Mouse (Mus musculus) subcutaneous adipose tissue, adult 2 months (tissue): ENCODE data around the gene Gapdh. TPM values are rescaled to one million over a fixed set of nuclear protein-coding genes. Genes with fewer than 3 reads are reported as not detected.

ENCODE experiments used
- polyA plus RNA-seq: library from polyadenylated mRNA; depleted of rRNA; stranded (reverse); fragments of >200 nt; gene quantifications from 2 replicates; pipeline ENCODE4 v1.2.3, GENCODE M21; 2012; ENCODE audit warnings: low replicate concordance; rRNA removed

The Gapdh gene
- 4,033 and 4,268 TPM in 2 replicates for polyA plus RNA-seq

DNA sequence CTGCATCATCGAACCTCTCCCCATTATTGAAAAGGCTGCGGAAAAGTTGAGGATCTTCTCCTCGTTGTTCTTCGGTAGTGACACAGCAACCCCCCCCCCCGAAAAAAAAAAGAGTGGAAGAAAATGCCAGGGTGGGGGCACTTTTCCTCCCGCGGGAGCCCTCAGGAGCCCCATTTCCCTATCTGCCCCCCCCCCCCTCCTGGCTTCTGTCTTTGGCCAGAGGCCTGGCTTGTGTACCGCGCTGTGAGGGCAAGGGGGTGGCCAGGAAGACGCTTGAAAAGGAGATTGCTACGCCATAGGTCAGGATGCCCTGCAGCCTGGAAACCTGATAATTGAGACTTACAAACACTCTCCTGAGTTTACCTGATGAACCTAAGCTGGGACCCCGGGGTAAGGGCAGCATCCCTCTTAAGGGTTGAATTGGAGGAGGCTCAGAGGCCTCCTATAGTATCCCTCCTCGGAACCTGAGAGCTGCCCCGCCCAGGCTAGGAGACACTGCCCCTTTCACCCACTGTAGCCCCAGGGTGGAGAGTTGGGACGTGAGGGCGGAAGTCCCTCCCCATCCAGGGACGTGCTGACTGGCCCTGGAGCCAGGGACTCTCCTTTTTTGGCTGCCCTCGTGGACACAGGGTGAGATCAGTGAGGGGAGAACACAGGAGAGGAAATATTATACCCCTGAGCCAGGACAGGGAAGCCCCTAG, at the start of gene Gapdh:
Gapdh (minus strand) TSS at position 417 of the 701 bp plus-strand sequence.

GRCm38 (mm10) chr6:125215148-125215954, 49.1 kb upstream of the Gapdh start, which contains the start of gene Vamp1:
Gene Vamp1 (plus strand): TSS chr6:125215551.

DNA sequence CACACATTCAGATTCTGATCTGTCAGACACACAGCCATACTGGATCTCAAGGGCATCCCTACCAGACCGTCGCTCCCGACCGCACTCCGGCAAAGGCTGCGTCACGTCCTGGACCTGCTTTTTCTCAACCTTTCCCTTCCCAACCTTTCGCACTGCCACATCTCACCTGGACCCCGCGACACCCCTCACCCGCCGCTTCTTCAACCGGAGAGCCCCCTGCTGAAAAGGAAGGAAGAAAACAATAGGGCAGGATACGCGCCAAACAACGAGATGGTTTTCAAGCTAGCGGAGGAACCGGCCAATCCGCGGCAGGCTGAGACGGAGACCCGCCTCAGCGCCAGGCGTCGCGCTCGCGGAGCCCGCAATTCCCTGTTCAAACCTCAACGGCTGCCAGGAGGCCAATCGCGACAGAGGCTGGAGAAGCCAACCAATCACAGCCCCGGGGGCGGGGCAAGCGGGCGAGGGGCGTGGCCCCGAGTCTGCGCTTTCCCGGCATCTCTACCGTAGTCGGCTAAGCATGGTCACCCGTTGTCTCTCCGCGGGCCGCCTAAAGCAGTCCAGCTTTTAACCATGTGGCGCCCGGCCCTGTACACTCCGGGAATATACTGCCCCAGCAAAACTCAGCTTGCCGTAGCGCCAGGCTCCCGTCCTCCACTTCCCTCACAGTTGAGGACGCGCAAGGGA, 25.2 kb upstream of the Gapdh start, which contains the start of the genes Ncapd2 and Mrpl51:
Ncapd2 (minus strand) TSS at position 370 of the 684 bp plus-strand sequence.
Mrpl51 (plus strand) TSS at position 470 of the 684 bp plus-strand sequence.

DNA sequence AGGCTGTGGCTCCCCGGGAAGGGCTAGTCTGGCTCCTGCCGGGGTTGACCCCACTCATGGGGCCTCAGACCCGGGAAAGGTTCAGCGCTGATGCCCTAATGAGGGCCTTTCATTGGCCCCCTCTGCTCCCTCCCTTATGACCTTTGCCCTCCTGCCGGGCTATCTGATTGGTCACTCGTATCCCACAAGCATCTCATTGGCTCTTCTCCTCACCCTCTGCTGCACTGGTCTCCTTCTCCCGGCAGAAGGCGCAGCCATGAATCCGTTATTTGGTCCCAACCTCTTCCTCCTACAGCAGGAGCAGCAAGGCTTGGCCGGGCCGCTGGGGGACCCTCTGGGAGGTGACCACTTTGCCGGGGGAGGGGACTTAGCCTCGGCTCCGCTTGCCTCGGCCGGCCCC, 21.3 kb downstream of the Gapdh start, which contains the start of gene Iffo1:
Iffo1 (plus strand) TSS at position 241 of the 400 bp plus-strand sequence.

GRCm38 (mm10) chr6:125131302-125132156, 34.7 kb downstream of the Gapdh start, which contains the start of gene Nop2:
Gene Nop2 (plus strand): TSS chr6:125131909.

Other genes with a start within 250 kb of the Gapdh start
- 1,311 and 1,715 TPM in 2 replicates for gene Ptms, start 246.4 kb downstream of the Gapdh start, polyA plus RNA-seq
- gene Mlf2, start 235.1 kb downstream of the Gapdh start, polyA plus RNA-seq = 398 and 422 TPM in 2 replicates
- 192 and 221 TPM in 2 replicates for gene Cops7a, start 200.9 kb downstream of the Gapdh start, polyA plus RNA-seq
- gene Pianp, start 169.8 kb downstream of the Gapdh start, polyA plus RNA-seq = 3.7 and 15.6 TPM in 2 replicates
- 49.1 and 77.6 TPM in 2 replicates for gene Zfp384, start 157.3 kb downstream of the Gapdh start, polyA plus RNA-seq
- gene Ing4, start 126.7 kb downstream of the Gapdh start, polyA plus RNA-seq = 69.3 and 75.0 TPM in 2 replicates
- 11.9 and 31.8 TPM in 2 replicates for gene Acrbp, start 116.8 kb downstream of the Gapdh start, polyA plus RNA-seq
- gene Lpar5, start 98.5 kb downstream of the Gapdh start, polyA plus RNA-seq = 5.0 and 8.4 TPM in 2 replicates
- gene Chd4, start 70.5 kb downstream of the Gapdh start, polyA plus RNA-seq = 42.0 and 131 TPM in 2 replicates
- gene Nop2, start 34.6 kb downstream of the Gapdh start, polyA plus RNA-seq = 13.7 and 35.1 TPM in 2 replicates
- 32.5 and 35.6 TPM in 2 replicates for gene Iffo1, start 21.2 kb downstream of the Gapdh start, polyA plus RNA-seq
- gene Ncapd2, start 25.2 kb upstream of the Gapdh start, polyA plus RNA-seq = 29.9 and 68.5 TPM in 2 replicates
- 62.0 and 70.3 TPM in 2 replicates for gene Mrpl51, start 25.3 kb upstream of the Gapdh start, polyA plus RNA-seq
- 17.3 and 19.7 TPM in 2 replicates for gene Vamp1, start 49.1 kb upstream of the Gapdh start, polyA plus RNA-seq
- gene Tapbpl, start 65.4 kb upstream of the Gapdh start, polyA plus RNA-seq = 25.0 and 26.3 TPM in 2 replicates
- gene Cd27, start 70.5 kb upstream of the Gapdh start, polyA plus RNA-seq = 1.6 and 2.2 TPM in 2 replicates
- gene Tuba3a, start 119.6 kb upstream of the Gapdh start, polyA plus RNA-seq = not detected in 2 replicates
- 118 and 131 TPM in 2 replicates for gene Ltbr, start 147.4 kb upstream of the Gapdh start, polyA plus RNA-seq
- gene Scnn1a, start 154.2 kb upstream of the Gapdh start, polyA plus RNA-seq = 1.2 and 5.0 TPM in 2 replicates
- 249 and 252 TPM in 2 replicates for gene Tnfrsf1a, start 182.9 kb upstream of the Gapdh start, polyA plus RNA-seq
- gene Plekhg6, start 214.3 kb upstream of the Gapdh start, polyA plus RNA-seq = 1.4 and 1.5 TPM in 2 replicates